Mouse (Mus musculus): ENCODE data around the gene B3gnt3.

The B3gnt3 gene

DNA sequence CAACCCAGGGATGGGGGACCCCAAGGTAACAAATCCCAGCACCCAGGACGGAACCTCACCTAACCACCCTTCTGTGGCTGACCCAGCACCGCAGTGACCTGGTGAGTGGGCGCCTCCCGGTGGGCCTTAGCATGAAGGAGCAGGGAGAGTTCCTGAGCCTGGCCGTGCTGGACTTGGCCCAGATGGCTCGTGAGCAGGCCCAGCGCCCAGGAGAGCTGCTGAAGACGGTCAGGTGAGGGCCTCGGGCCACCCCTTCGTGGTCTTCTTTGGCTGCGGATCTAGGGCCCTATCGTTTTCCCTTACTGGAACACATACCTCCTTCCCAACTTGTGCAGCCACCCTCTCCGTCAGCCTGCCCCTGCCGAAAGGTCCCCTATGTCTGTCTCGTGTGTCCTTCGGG is 22.5 kb downstream of the B3gnt3 start:
- DNase-seq (ENCODE audit: low spot score in 2 of 2), result no peak

DNA sequence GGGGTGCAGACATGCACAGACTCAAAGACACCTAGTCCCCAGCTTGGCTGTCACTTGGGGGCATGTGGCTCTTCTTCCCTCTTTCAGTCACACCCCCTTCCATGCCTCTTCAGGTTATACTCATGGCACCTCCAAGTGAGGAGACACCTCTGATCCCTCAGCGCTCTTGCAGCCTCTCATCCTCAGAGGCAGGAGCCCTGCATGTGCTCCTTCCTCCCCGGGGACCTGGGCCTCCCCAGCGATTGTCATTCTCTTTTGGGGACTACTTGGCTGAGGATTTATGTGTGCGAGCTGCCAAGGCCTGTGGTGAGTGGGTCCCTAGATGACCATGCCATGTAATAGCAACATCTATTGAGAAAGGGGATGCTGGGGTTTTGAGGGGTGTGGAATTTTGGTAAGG is 23.4 kb downstream of the B3gnt3 start:
- no peak for DNase-seq (ENCODE audit: low spot score in 2 of 2)

DNA sequence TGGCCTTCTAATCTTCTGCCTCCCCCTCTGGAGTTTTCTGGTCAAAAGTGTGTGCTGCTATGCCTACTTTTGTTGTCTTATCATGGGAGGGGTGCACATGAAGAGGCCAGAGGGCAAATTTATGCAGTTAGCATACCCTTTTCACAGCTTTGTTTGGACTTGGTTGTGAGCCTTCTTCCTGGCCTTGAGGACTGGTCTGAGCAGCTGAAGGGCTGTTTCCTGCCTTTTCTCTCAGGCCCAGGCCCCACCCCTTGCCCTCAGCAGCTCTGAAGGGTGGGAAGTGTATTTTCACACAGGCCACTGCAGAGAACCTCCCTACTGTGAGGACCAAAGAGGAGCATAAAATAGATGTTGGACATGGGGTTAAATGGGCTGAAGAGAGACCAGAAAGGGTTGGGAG is 24.0 kb downstream of the B3gnt3 start:
- DNase-seq (ENCODE audit: low spot score in 2 of 2), result no peak

DNA sequence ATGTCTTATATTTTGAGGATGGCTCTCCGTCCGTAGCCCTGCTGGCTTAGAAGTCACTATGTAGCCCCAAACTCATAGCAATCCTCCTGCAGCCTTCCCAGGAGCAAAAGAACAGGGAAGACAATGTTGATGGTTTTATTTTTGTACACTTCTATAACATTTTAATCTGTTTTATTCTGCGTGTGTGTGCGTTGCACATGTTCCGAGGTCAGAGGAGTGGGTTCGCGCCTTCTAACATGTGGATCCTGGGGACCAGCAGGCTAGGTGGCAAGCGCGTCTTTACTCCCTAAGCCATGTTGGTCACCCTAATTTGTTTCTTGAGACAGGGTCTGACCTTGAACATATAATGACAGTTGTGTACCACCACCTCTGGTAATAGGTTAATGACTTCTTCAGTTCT is 24.8 kb downstream of the B3gnt3 start:
- DNase-seq (ENCODE audit: low spot score in 2 of 2), result no peak

DNA sequence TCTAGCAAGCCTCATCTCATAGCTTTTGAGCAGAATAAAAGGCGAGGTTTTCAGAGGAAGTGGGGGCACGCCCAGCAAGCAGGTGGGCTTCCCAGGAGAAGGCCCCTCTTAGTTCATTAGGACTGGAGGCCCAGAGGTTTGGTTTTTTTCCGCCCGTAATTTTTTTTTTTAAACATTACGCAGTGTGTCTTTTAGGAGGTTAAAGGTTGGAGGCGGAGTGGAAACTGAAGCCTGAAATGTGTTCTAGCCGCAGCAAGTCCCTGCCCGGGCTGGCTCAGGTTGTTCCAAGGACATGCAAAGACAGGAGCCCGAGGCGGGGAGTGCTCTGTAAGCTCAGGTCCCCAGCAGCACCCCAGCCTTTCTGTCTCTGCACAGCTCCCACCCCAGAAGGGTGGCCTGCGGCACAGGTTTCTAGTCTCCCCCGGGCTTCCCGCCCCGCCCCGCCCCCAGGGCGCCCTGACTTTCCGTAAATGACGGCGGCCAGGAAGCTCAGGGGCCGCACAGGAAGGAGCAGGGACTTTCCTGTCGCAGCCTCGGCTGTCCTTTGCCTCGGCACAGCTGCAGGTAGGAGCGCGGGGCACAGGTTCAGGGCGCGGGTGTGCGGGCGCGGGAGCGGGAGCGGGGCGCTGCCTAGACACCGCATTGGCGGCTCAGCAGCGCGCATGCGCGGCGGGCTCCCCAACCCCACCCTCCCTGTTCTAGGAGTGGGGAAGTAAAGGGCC is 25.4 kb downstream of the B3gnt3 start, which contains the start of gene Jak3:
Jak3 (plus strand) TSS at position 277 of the 722 bp plus-strand sequence.
- DNase-seq (ENCODE audit: low spot score in 2 of 2), result peak; percentile 63 to 73

DNA sequence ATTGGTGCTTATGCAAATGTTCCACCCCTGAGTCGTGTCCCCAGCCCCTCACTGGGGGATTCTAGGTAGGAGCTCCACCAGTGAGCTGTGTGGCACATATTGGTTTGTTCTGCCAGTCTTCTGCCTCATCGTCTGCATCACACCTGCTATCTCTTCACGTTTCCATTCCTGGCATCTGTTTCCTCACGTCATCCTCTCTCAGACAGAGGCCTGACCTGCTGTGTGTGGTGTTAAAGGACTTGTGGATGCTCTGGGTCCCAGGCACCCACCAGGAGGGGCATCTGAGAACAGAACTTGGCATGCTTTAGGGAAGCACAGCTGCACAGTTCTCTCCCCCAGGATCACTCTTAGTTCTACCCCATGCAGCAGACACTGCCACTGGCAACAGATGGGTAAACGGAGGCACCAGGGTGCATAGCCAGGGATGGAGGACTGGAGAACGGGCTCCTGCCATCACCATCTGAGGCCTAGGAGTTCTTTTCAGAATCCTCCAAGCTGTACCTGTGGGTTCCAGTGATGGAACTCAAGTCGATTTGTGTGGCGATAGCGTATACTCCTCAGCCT is 26.1 kb downstream of the B3gnt3 start:
- DNase-seq (ENCODE audit: low spot score in 2 of 2), result no peak

DNA sequence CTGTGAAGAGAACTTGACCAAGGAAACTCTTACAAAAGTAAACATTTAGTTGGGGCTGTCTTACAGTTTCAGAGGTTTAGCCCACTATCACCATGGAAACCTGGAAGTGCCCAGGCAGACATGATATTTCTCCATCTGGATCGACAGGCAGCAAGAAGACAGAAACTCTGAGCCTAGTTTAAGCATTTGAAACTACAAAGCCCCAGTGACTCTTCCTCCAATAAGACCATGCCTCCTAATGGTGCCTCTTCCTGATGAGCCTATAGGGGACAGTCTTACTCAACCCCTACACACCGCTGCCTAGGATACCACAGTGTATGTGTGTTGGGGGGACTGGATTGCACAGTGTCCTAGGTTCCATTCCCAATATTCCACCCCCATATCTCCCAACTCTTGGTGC is 27.5 kb downstream of the B3gnt3 start:
- no peak for DNase-seq (ENCODE audit: low spot score in 2 of 2)

DNA sequence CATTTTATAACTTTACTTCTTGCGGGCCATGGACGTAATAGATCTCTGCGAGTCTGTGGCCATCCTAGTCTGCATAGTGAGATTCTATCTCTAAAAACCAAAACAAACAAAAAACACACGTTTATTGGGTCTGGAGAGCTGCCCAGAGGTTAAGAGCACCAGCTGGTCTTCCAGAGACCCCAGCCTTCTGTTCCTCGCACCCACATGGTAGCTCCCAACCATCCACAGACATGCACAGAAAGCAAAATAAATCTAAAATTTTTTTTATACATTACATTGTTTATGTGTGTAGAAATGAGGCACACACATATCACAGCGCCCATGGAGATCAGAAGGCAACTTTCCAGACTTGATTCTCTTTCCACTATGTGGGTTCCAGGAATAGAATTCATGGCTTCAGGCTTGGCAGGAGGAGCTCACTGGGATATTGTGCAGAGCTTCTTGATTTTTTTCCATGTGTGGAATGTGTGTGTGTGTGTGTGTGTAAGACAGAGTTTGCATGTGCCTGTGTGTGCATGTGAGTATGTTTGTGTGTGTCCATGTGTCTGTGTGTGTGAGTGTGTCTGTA is 29.3 kb downstream of the B3gnt3 start:
- DNase-seq (ENCODE audit: low spot score in 2 of 2), result no peak

DNA sequence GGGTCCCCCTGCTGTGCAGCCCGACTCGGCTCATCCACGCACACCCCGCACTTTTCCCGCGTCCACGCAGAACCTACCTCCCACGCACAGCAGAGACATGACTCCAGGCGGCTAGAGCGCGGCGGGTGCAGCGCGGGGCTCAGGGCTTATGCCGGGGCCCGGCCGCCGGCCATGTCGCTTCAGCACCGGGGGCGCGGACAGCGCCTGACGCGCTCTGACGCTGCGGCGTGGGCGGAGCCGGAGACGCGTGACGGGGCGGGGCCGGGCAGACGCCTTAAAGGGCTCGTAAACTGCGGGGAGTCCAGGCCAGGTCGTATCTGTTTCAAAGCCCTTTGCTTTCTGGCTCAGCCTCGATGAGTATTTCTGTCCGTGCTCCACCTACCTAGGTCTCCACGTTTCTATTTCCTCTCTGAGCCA is 30.0 kb downstream of the B3gnt3 start, which contains the start of gene Unc13a:
Unc13a (minus strand) TSS at position 209 of the 417 bp plus-strand sequence.
- DNase-seq (ENCODE audit: low spot score in 2 of 2), result peak; percentile 78 to 89

DNA sequence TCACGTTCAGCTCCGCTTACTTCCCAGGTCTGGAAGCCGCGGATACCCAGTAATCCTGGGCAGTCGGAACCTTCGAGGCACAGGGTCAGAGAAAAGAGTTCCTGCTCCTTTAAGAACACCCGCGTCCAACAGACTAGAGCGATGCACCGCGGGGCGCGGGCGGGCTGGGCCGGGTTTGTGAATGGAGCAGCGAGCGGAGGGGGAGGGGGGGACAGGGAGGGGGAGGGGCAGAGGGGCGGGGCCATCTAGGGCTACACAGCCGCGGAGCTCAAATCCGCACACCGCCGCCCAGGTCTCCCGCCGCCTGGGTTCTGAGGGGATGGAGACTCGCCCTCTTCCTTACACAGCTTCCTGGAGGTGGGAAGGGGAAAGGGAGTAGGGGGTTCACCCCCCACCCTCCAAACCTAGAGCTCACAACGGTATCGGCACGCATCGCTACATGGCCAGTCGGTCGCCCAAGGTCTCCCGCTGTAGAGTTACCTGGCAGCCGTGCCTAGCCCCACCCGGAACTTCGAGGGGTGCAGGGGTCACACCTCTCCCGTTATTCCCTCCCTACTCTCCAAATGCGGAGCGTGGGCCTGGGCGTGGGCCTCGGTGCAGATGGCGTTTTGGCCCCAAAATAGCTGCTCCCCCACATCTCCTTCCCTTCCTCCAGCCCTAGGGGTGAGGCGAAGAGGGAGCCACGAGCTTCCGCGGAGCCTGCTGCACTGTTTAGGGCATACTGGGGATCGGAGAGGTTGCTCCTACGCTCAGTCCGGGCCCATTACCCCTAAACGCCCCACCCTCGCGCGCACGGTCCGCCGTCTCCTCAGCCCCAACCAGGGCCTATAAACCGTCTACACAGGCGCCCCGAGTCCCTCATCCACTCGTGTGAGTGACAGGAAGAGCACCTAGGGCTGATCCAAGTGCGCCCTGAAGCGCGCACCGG is 30.7 kb downstream of the B3gnt3 start:
- DNase-seq (ENCODE audit: low spot score in 2 of 2), result no peak

DNA sequence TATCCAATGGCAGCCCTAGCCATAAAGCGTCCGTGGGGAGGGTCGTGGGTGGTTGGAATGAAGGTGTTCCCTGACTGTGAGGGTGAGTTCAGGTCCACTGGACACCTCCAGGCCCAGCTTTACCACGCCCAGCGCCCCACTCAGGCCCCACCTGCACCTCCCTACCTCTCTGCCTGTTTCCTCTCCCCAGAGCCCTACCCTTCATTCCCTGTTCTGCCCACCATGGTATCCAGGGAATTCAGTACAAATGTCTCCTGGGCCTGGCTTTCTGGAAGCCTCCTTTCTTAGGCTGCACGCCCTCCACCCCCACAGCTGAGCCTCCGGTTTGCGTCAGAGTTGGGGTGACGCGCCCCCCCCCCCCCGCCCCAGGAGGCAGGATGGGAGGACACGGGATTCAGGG is 31.4 kb downstream of the B3gnt3 start:
- DNase-seq (ENCODE audit: low spot score in 2 of 2), result no peak

DNA sequence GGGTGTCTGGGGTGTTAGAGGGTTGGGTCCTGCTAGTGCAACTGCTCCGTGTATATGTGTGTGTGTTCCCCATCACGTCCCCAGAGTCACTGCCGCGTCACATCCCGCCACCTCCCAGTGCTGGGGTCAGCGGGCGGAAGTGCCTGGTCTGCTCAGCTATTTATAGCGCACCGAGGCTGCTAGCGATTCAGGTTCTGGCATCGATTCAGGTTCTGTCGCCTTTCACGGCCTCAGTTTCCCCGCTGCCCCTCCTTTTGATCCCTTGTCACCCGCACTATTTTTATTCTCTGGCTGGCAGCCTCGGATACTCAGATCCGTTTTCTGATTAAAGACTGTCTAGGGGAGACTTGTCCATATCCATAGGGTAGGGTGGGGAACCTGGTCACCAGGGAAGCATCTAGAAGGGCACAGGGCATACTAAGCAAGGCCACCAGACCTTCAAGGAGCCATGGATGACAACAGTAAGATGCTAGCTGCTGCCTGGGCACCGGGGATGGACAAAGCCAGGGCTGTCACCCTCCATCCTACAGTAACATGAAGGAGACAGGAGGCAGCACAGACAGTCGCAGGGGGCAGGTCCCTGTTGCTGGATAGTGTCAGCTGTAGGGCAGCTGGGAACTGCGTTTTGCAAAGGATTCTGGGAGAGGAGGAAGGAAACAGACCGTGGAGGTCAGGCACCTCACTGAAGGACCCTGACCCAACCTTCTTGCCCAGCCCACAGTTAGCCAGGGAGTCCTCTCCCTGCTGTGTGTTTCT is 33.2 kb downstream of the B3gnt3 start:
- DNase-seq (ENCODE audit: low spot score in 2 of 2), result no peak

DNA sequence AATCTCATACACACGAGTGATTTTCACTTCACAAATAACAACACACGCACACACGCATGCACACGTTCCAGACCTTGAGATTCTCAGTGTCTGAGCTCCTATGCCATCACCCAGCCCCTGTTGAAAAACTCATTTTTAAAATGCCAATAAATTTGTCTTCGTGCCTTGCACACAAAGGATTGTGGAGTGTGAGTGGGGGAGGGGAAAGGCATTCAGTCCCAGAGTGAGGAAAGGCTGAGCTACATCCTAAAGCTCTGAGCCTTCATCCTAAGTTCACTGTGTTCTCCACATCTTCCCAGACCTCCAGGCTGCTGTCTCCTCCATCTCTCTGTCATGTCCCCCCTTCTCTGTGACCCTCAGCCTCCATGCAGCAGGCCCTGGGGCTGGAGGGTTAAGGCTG is 34.3 kb downstream of the B3gnt3 start:
- no peak for DNase-seq (ENCODE audit: low spot score in 2 of 2)

DNA sequence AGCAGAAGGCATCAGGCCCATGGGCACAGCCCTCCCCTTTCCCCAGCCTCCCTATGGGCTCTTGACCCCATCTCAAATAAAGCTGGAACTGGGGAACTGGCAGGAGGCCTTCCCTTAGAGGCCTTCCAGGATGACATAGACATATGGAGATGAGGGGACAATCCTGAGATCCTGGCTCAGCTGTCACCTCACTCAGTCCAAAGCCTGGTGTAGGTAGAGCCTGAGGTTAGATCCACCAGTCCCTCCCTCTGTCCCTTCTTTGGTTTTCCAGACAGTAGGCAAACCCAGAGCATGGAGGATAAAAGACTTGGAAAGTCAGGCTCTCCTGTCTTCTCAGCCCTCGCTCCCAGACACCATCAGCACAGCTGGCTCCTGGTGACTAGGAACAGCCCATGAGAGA is 34.7 kb downstream of the B3gnt3 start:
- no peak for DNase-seq (ENCODE audit: low spot score in 2 of 2)

DNA sequence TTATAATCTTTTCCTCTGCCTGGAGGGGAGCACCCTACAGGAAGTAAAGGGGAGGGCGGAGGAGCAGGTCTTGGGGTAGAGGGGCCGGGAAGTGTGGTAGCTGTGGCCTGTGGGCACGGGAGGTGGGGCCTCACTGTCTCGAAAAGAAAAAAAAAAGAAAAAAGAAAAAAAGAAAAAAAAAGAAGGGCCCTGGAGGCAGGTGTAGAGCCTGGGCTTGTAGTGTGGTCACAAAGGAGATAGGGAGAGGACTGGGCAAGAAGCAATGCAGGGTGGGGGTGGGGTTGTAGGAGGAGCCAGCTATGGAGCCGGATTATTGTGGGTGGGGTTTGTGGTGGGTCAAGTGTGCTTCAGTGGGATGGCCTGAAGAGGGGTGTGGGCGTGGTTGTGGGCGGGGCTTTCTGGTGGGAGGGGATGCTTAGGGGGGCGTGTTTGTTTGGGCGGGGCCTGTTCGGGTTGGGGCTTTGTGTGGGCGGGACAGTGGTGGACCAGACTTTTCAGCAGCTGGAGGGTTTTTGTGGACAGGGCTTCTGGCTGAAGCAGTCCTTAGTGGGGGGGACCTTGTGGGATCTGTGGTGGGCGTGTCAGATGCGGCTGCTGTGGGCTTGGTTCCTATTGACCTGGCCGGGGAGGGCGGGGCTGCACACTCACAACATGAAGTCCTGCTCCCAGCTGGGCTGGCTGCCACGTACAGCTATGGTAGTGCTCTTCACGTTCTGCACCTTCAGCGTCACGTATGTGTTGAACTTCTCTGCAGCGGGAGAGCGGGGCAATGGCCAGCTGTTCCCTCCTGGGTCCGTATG is 36.1 kb downstream of the B3gnt3 start:
- DNase-seq (ENCODE audit: low spot score in 2 of 2), result peak; percentile 50 to 51

DNA sequence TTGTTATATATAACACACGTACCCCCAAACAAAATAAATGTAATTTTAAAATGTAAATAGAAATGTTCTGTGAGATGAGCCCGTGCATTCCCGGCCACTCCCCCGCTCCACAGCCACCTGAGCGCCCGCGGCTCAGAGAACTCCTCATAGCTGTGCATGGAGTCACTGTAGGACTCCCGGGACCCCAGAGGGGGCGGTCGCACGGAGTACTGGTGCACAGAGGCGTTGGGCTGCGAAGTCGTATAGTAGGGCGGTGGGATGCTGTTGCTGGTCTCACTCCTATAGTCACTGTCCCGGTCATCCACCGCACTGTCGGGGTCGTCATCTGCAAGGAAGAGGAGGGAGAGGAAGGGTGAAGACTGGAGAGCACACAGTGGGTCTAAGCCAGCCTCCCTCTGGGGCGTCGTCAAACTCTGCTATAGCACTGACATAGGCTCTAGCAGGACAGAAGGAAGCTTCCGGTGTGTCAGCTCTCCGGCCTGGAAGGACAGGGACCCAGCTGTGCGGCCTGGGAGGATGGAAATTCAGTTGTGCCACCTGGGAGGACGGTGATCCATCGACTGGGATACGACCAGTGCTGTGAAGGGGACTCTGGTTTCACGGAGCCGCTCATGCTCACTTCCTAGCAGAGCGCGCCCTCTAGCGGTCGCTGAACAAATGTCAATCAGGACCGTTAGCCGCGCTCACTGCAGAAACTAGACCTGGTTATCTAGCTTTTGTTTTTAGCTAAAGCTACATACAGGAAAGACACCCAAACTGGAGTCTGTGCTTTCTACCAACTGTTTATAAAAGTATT is 41.1 kb downstream of the B3gnt3 start:
- DNase-seq (ENCODE audit: low spot score in 2 of 2), result peak; percentile 62 to 65

DNA sequence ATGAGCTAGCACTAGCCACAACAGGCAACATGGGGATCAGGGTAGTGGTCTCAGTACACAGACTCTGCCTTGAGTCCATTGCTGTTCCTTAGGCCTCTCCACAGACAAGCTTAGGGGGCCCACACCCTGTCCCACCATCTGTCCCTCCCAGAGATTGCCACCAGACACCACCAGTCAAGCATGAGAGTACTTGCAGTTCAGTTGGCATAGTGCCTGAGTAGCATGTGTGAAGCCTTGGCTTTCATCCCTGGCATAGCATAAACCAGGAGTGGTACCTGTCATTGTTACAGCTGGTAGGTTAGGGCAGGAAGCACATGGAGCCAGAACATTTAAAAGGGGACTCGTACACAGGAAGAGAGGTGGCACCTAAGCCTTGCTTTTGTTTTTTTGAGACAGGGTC is 41.8 kb downstream of the B3gnt3 start:
- DNase-seq (ENCODE audit: low spot score in 2 of 2), result no peak

DNA sequence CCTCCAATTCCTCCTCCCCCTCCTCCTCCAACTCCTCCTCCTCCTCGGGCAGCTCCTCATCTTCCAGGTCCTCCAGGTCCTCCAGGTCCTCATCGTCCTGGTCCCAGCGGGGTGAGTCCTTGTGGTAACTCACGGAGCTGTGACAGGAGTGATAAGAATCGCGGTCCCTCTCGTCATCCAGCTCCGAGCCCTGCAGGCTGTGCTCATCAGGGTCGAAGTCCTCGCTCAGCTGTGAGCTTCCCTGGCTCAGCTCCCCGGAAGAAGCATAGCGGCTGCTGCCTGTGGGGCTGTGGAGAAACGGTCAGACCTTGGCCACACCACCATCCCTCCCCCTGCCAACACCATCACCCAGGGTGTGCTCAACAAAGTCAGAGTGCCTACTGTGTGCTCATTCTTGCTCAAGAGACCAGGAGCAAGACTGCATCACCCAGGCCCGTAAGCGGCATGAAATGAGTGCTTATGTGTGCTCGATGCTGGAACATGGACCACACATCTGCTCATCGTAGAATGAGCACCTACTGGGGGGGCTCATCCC is 43.0 kb downstream of the B3gnt3 start:
- no peak for DNase-seq (ENCODE audit: low spot score in 2 of 2)

DNA sequence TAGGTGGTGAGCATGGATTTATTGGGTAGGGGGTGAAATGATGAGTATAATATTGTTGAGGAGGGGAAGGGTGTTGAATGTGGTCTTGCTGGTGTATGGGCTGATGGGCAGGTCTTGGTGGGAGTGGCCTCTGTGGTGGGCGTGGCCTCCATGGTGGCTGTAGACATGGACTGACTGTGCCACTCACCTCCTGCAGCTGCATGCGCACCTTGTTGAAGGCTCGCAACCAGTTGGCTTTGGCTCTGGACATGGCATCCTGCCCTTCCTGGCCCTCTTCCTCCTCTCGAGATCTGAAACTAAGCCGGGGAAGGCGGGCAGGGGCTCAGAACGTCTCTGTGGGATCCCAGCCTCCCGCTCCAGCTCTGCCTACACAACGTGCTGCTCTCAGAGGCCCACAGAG is 43.8 kb downstream of the B3gnt3 start:
- DNase-seq (ENCODE audit: low spot score in 2 of 2), result no peak
